Mouse (Mus musculus): Measurements from ENCODE around the gene Itgb4.

DNA sequence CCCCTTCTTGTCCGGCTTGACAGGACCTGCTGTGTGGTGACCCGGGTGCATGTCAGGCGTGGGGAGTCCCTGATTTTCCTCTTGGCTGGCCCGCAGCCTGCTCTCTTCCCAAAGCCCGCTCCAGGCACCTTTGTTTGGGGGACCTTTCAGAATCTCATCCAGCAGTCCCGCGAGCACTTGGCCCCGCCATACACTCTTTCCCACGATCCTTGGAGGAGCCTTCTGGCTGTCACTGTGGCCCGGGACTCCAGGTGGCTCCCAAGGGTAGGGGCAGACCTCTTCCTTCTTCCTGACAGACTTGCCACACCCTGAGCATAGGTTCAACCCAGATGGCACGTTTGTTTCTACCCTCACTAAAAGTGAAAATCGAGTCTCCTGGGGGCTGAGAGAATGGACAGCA is 1.0 kb downstream of the Itgb4 start:
- TF ChIP-seq CTCF (IDR thresholded peaks at IDR 0.05; ENCODE audit: low read depth, low read length) (no peak), POLR2AphosphoS5 (IDR thresholded peaks at IDR 0.05; ENCODE audit: insufficient replicate concordance, low read depth, low read length) (no peak)

All from G1E (cell line).